Mouse (Mus musculus): ENCODE data around the gene Mrps27. TPM values are rescaled to one million over a fixed set of nuclear protein-coding genes. Genes with fewer than 3 reads are reported as not detected.

Gene Mrps27
- polyA plus RNA-seq, 2 experiments from 2014 or later: 18.5 to 23.3 TPM

DNA sequence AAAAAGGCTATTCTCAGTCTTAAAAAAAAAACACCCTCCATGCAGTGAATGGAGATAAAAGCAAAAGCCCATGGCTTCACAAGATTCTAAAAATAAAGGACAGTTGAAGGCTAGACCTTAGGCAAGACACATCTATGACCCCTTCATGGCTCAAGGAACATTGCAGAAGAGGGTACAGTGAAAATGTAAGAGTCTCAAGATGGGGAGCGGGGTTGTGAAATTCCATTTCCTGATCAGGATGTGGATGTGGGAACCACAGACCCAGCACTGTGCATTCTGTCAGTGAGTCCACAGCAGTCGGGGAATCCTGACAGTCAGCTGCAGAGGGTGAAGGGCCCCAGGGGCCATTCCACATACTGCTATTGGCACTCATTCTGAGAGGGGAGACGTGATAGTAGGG lies 48.5 kb downstream of the Mrps27 start:
- no peak for ATAC-seq

DNA sequence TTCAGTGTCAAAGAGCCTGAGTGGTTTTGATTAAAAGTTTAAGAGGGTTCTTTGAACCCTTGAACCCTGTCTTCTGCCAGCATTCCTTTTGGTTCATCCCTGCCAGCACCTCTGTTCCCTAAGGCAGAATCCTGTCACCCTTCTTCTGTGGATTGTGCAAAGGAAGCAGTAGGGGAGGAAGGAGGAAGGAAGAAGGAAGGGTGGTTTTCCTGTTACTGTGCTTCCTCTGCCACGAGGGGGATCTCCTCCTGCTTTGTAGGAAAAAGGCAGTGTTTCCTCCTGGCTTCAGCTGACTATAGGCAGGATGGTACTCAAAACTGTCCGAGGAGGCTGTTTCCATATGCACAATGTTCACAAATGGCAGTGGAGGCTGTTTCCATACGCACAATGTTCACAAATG lies 50.1 kb downstream of the Mrps27 start:
- ATAC-seq: no peak

DNA sequence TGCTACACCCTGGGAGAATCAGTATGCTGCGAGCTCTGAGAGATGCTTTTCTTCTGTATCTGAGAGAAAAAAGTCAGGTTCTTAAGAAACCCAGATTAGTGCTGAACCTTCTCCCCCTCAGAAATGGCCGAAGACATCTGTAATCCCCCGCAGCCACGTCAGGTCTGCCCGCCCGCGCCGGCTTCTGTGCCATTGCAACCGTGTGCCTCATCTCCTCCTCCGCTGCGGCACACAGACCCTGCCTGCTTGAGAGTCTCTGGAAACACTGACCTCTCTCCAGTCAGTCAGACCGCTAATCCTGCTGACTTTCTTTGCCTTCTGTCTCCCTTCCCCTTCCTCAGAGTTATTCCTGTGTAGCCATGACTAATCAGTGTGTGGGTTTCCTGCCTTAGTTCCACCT lies 50.9 kb downstream of the Mrps27 start:
- ATAC-seq: no peak

DNA sequence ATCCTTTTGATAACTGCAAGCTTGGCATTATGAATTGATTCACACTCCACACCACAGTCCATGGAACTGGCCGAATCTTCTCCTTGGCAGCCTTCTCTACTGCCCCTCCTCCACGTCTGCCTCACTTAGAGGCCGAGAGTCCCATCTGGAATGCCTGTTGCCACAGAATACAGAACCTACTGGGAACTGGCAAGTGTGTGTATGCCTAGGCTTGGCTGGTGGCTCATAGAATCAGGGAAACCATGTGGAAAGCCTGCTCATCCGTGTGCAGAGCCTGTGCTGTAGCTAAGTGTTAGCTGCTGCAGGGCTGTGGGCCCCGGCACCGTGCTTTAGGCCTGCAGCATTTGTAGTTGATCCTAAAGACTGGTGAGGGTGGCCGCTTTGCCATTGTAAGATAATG lies 52.6 kb downstream of the Mrps27 start:
- ATAC-seq: no peak

DNA sequence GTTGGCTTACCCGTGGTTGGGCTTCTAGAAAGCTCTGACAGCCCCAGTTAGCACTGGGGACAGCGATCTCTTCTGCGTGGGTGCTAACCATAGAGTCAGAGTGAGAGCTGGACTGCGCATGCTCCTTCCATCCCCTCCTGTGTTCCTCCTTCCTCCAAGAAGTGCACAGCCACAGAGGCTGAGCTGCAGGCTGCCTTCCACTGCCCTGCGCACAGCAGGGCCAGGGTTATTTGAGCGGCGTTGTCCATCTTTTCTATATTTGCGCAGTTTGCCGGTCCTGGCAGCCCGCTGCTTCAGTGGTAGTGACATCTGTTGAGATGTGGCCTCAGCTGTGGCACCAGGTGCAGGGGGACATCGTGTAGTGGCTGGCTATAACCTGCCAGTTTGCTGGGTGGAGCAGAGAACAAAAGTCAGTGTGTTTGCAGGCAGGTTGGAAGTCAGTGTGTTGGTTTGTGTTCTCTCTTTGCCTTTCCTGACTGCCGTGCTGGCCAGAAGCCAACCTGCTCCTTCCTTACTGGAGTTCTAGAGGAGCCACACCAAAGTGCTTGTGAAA lies 53.6 kb downstream of the Mrps27 start:
- no peak for ATAC-seq

DNA sequence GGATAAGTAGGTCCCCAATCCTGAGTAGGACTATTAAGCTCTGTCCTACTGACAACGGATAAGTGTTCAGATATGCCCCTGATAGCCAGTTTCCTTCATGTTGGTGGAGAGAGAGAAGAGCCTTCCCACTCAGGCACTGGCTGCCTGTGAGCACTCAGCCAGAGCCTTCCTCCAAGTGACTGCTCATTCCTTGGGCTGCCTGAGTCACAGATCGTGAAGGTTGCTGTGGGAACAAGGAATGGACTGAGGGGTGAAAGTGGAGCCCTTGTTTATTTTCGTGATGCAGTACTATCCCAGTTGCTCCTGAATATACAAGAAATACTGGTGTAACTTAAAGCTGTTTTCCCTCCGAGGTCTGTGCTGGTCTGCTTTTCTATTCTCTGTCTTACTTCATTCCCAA lies 54.8 kb downstream of the Mrps27 start:
- no peak for ATAC-seq

DNA sequence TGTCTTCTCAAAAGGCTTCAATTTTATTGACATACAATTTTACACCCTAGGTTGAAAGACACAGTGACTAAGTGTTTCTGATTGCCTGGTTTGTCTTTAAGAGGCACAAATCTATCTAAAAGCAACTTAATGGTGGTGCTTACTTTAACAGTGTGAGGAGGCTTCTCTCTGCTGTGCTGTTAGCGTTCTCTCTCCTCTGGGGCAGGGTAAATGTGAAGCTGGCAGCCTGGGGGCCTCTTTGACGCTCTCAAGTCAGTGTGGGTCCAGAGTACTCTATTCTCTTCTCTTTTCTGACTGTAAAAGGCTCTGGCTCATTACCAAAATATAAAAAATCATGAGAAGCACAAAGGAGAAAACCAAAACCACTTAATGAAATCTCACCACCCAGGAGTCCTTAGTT lies 64.6 kb downstream of the Mrps27 start:
- ATAC-seq: no peak

DNA sequence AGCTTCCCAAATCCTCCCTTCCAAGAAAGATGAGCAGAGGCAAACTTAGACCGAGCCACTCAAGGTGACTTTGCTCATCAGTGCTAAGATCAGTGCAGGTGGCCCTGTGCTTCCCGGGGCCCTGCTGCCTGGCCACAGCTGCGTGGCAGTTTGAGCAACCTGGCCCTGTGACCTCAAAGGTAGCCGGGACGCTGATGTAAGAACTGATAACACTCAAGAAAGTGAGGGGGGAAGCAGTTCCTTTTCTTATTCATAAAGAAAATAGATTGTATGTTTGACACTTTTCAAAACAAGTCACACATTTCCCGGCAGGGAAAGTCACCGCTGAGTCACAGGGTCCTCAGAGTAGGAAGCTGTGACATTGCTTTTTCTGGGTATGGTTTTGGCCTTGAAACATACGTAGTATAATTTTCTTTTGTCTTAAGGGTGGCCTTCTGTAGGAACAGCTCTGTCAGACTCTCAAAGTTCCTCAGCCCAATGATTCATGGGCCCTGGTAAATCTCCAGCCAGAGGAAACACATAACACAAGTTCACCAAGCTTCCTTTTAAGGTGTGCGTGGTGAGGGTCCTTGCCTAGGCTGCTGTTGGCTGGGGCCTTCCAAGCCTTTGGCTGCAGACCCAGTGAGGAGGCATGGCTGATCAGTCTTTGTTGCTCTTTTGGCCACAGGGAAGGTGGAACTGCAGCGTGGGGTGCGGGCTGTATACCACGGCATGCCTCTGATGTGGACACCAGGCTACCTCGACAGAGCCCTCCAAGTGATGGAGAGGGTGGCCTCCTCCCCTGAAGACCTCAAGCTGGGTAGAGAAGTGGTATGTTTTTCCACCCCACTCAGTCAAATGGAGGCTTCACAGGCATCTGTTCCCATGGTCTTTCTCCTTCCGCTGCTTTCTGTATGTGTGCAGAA lies 66.3 kb downstream of the Mrps27 start:
- no peak for ATAC-seq

DNA sequence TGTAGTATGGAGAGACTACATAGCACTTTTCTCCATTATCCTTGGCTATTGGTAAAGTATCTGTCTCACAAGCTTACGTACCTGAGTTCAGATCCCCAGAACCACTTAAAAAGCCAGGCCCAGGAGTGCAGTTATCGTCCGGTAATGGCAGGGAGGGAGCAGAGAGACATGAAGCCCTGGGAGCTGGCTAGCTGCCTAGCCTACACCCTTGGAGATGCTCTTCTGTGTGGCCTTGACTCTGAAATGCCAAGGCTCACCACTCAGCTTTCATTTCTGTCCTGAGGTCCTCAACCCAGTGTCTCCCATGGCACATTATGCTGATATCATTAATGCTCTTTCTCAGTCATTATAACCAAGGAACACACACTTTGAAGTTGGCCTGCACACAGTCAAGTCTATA lies 67.2 kb downstream of the Mrps27 start:
- ATAC-seq: no peak

DNA sequence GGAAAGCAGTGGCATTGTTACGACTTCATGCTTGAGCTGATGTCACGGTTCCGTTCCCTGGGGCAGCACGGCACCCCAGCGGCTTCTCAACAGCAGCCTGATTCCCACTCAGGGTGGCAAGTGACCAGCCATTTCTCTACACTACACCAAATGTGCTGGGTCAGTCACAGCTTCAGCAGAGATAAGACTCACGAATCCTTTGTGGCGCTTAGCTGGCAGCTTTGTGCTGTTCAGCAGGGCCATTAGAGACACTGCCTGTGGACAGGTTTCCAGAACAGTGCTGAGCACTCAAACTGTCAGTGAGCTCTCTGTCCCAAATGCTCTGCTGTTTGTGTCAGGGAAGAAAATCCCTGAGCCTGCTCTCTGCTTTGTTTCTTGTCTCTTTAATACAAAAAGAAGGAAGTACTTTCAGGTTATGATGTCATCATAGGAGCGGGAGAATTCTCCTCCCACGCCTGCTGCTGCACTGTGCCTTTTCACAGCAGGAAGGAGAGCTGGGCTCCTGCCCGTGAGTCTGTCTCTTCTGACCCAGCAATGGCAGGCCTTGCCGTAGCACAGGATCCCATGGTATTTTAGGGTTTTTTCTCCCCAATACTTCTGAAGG lies 68.0 kb downstream of the Mrps27 start:
- no peak for ATAC-seq

DNA sequence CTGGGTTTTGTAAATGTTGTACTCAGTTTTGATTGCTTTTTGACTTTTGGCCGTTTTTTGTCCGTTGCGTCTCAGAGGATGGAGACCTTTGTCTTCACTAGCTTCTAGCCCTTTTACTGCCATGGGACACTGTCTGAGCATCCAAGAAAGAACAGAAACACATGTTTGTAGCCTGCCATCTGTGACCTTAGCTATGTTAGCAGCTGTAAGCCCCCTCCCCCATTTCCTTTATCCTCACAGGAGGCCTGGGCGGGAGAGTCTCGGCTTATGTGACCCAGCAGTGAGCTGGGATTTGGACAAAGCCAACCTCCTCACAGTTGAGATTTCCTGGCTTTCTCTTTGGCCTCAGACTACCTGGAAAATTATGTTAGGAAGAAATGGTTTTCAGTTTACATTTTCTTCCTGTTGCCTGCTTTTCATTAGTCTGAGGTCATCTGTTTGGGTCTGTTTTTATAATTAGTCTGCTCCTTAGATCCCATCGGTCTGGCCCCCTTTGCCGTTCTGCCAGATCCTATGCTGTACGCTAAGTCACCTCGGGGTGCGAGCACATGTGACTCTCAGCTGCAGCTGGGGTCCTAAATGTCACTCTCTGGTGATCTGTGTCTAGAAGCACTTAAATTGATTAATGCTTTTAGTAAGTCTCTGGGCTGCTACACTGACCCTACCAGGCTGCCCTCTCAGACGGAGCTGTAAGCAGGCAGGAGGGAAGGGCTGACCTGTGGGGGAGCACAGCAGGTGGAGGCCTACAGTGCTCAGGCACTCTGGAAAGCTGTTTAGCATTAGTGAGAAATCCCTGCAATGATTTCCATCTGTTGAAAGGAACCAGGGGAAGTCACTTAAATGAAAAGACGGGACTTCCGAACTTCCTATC lies 69.1 kb downstream of the Mrps27 start:
- ATAC-seq: no peak

DNA sequence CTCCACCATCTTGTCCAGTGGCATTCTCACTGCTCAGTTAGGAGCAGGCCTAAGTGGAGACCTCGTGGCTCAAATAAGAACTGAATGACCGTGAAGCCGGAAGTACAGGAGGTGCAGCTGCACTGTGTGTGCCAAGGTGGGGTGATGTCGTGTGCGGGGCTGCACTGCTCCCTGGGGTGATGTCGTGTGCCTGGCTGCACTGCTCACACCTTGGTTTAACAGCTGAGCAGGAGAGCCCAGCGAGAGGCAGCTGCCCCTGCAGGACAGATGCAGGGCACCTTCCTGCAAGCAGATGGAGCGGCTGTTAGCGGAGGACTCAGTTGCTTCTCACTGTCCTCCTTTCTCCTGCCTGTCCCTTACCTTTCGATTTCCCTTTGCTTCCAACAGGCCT lies 69.8 kb downstream of the Mrps27 start:
- no peak for ATAC-seq

DNA sequence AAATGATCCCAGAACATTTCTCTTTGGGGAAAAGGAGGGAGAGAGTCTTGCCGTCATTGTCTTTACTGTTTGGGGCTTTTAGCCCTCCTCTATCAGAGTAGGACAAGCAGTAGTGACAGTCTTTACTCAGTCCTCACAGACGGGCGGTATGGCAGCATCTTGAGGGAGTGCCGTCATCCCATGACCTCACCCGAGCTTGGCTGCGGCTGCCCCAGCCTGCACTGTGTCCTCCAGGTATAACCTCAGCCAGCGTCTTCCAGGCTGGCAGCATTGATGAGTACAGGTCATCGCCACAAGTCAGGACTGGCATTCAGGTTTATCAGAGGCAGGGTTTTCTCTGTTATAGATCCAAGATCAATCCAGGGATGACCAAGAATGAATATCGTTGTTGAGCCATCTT lies 72.0 kb downstream of the Mrps27 start:
- ATAC-seq: no peak

DNA sequence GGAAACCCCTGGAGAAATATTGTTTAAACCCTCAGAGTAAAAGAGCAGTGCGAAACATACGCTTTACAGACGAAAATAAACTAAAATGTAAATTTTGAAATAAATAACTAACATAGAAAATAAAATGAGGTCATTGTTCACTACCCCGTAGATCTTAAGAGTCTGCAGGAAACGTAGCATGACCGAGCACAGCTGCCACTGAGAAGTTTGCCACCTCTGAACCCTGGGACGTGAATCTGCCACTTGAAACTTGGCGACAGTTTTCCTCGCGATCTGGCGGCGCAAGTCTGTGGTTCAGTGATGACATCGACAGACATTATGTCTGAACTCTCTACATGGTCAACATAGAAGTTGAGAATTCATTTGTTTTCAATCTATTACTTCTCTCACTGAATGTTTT lies 79.0 kb downstream of the Mrps27 start:
- no peak for ATAC-seq

DNA sequence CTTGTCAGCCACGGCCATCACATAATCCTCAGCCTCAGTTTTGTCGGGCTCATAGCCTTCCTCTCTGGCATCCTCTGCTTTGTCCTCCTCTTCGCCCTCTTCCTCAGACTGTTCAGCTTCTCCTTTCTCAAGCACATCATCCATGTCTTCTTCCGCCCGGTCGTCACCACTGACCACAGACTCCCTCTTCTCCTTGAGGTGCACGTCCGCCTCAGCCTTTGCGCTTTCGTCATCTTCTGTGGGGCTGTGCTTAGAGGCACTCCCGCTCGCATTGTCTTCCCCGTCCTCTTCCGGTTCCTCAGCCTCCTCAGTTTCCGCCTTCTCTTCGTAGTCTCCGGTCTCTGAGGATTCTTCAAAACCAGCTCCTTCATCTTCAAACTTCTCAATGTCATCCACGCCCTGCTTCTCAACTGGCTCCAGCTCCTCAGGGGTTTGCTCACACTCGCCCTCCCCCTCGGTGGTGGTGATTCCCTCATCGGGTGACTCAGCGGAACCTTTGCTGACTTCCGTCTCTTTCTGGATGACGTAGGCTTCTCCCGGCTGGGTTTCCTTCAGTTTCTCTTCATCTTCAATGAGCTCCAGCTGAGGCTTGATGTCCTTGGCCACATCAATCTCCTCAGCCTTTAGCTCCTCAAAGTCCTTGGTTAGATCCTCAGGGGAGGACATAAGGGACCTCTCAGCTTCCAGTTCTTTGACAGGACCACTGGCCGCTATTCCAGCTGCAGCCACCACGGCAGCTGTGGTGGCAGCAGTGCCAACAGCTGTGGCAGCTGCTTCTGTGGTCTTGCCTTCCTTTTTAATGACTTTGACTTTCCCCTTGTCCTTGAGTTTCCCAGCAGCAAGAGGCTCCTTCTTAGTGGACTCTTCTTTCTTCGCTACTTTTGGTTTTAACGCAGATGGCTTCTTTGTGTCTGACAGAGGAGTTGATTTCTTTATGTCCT lies 88.8 kb downstream of the Mrps27 start:
- ATAC-seq: no peak

DNA sequence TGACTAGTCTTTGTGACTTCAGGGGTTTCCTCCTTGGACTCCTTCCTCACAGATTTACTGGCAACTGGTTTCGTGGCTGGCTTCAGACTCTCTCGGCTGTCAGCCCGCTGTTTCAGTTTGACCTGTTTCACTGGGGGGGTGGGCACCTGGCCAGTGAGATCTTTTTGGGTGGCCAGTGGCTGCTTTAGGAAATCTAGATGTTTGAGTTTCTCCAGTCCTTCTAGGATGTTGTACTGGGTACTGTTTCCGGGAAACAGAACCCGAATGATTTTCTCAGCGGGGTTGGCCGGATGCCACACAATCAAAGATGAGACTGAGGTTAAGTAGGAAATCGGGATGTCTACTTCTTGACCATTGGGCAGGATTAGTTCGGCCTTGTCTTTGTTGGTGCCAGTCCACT lies 89.9 kb downstream of the Mrps27 start:
- no peak for ATAC-seq

DNA sequence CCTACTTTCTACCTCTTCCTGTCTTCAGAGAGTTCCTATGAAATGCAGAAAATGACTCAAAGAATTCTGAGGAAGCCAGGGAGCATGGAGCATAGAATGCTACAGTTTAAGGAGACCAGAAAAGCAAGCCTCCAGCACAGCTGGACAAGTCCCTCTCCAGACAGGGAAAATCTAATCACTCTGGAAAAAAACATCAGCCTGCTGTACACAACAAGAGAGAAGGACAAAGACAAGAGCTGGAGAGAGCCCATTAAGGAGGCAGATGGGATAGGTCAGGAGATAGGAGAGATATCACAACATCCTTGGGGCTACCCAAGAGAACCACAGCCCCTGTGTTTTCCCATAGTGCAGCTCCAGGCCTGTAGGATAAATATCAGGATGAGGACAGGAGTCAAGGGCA lies 92.5 kb downstream of the Mrps27 start:
- no peak for ATAC-seq

DNA sequence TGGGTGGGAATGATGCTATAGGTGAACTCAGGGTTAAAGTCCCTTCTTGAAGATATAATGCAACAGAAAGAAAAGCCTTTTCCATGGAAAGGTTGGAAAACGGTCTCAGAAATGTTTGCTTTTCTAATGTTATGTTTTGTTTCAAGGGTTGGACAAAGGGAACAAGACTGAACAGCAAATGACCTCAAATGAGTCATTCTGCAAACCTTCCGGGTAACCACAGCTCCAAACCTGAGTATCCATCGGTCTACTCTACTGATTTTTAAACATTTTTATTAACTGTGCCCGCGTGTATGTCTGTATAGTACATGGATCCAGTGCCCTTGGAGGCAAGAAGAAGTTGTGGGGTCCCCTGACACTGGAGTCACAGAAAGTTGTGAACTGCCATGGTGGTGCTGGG lies 94.8 kb downstream of the Mrps27 start:
- ATAC-seq: no peak

DNA sequence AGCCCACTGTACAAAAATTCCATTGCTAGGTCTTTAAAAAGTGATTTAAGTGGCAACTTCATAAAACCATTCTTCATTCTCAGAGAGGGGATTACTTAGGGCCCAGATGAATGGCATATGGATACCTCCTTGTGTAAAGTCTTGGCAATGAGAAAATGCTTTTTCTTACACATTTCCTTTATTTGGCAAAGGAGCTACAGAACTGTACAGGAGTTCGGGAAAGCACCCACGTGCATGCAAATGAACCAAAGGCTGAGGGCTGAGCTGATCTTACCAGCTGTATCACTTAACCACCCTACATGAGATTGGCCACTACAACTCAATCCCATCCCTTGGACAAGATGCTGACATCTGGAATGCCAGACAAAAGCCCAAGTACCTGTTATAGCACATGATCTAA lies 95.6 kb downstream of the Mrps27 start:
- no peak for ATAC-seq

DNA sequence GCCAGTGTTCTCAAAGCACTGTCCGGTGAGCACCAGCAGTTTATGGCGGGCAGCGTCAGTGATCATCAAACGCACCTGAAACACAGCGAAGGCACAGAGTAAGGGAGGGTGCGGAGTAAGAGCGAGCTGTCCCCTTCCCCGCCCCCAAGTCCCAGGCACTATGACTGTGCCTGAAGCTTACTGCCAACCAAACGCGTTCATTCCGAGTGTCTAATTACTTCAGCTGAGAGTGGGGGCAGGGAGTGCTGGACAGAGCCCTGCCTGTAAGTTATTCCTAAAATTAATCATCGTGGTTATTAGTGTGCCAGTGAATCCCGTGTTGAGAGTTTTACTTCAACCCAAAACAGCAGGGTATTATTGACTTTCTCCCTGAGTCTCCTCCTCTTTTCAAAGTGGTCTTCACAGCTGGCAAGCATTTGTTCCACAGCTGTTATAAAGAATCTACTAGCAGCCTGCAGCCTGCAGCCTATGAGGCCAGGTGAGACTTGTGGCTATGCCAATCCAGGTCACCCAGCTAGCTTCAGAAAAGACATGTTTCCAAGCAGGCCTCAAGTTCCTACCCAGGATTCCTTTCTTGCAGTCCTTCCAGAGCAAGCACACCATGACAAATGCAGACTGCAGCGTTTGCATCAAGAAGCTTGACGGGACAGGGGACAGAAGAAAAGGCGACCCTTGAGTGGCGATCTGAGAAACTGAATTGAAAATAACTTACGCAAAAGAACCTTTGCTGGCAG lies 97.3 kb downstream of the Mrps27 start:
- no peak for ATAC-seq

Measured in activated CD4-positive, CD25-positive, alpha-beta regulatory T cell, adult 4 months (primary cell).